Mouse (Mus musculus): ENCODE measurements around the gene Xirp2.

- TF ChIP-seq POLR2A (IDR thresholded peaks at IDR 0.05; ENCODE audit: low read depth, low read length) (no peak), CTCF (IDR thresholded peaks at IDR 0.05; ENCODE audit: borderline replicate concordance, insufficient read depth, low read length) (no peak)
Measured at GRCm38 (mm10) chr2:67516405-67516804, 70.6 kb downstream of the Xirp2 start.

Data from embryonic fibroblast, embryonic 13.5 days (primary cell).